Mouse (Mus musculus) heart, postnatal 14 days (tissue): ENCODE data around the gene Gtf3c2. TPM values are rescaled to one million over a fixed set of nuclear protein-coding genes. Genes with fewer than 3 reads are reported as not detected.

ENCODE experiments used
- DNase-seq, 2 experiments: peaks; one replicate each; pipeline ENCODE4 v3.0.0; 2021 to 2022
- intact Hi-C: fragments of 180-260 bp; cut with DNase I; formaldehyde crosslinking; loops from one replicate; pipeline ENCODE4 v1.15.1; 2025
- total RNA-seq, 2 experiments: library from RNA; stranded (reverse); gene quantifications; 2 replicates each; pipeline ENCODE4 v1.2.3; 2021

The Gtf3c2 gene
- total RNA-seq, 2 experiments from 2014 or later = 31.9 to 34.5 TPM

DNA sequence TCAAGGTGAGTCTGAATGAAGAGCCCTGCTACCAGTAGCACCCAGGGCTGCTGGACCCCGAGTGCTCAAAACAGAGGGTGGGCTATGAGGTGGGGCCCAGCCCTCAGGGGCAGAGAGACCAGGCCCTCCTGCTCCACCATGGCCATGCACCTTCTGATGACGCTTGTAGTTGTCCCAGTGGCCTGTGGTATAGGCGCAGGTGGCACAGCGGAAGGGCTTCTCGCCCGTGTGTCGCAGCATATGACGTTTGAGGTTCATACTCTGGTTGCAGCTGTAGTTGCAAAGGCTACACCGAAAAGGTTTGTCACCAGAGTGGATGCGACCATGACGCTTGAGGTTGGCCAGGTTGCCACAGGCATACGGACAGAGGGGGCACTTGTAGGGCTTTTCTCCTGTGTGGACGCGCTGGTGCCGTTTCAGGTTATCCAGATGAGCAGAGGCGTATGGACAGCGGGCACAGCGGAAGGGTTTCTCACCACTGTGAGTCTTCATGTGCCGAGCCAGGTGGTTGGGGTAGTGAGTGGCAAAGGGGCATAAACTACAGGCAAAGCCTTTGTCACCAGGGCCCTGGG, 19.5 kb upstream of the Gtf3c2 start:
- intact Hi-C loops = no loop called here
- DNase-seq = no peak

DNA sequence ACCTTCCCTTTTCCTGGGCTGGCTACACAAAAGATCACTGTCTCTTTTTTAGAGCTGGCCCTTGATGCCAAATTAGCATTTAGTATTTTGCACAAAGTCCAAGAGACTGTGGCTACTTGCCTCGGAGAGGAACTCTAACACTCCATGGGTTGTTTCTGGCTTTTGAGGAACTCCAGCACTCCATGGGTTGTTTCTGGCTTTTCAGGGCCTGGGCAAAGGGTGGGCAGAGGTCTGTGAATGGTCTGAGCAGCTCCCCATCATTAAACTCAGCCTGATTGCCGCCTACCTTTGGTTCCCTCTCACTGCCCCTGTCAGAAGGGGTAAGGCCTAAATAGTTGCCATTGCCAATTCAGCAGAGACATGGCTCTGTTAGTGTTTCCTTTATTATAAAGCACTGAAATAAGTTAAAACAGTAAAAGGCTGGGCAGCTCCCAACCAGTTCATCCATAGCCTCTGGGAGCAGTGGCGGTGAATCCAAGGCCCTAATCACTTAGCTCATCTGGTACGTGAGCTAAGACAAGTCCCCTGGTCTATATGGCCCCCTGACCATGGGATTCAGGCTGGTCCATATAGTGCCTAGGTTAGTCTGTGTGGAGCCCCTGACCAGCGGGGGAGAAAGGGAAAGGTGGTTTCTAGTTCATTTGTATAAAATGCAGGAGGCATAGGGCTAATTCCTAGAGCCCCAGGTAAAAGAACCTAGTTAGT, 18.8 kb upstream of the Gtf3c2 start:
- DNase-seq = no peak
- intact Hi-C loops = no loop called here

DNA sequence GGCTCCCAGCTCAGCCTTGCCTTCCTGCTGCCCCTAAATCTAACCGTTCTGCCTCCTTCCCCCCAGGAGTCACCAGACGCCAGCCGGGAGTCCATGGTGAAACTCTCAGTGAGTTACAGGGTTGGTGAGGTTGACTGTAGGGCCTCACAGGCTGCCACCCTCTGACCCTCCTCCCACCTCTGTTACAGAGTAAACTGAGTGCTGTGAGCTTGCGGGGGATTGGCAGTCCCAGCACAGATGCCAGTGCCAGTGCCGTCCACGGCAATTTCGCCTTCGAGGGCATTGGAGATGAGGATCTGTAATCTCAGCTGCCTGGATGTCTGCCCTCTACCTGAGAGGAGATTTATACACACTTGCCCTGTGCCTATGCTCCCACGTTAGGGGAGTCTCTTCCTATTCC, 18.2 kb upstream of the Gtf3c2 start:
- intact Hi-C loops = no loop called here
- DNase-seq = no peak

DNA sequence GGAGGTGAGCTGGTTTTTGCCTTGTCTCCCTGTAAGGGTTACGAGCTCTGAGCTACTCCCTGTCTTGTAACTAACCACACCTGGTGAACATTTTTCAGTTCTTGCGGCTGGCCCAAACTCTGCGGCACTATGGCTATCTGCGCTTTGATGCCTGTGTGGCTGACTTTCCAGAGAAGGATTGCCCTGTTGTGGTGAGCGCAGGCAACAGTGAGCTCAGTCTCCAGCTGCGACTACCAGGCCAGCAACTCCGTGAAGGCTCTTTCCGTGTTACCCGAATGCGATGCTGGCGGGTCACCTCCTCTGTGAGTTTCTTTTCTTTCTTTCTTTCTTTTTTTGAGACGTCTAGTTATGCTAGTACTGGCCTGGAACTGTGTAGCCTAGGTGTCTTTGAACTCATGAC, 17.1 kb upstream of the Gtf3c2 start:
- DNase-seq = no peak
- intact Hi-C loops = no loop called here

DNA sequence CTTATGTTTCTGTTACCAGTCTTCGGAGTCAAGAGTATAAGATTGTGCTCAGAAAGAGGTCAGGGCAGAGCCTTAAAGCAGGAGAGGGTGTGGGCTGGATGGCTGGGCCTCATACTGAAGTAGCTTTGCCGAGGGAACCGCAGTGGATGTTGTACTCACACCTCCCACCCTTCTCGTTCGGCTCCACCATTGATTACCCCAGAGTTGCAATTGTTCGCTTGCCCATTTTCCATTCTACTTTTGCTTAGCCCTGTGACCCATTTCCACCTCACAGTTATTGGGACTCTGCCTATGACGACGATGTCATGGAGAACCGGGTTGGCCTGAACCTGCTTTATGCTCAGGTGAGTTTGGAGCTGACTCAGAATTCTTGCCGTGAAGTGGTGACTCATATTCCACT, 16.3 kb upstream of the Gtf3c2 start:
- DNase-seq = no peak
- intact Hi-C loops = no loop called here

DNA sequence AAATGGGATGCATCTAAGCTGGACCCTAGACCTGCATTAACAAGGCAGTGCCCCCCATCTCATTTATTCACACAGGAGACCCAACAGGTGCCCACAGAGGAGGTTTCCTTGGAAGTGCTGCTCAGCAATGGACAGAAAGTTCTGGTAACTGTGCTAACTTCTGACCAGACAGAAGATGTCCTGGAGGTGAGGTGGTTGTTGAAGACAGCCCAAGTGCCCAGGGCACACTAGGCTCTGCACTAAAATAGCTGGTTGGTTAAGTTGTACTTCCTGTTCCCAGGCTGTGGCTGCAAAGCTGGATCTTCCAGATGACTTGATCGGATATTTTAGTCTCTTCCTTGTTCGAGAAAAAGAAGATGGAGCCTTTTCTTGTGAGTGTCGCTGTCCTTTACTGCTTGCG, 15.7 kb upstream of the Gtf3c2 start:
- intact Hi-C loops = no loop called here

DNA sequence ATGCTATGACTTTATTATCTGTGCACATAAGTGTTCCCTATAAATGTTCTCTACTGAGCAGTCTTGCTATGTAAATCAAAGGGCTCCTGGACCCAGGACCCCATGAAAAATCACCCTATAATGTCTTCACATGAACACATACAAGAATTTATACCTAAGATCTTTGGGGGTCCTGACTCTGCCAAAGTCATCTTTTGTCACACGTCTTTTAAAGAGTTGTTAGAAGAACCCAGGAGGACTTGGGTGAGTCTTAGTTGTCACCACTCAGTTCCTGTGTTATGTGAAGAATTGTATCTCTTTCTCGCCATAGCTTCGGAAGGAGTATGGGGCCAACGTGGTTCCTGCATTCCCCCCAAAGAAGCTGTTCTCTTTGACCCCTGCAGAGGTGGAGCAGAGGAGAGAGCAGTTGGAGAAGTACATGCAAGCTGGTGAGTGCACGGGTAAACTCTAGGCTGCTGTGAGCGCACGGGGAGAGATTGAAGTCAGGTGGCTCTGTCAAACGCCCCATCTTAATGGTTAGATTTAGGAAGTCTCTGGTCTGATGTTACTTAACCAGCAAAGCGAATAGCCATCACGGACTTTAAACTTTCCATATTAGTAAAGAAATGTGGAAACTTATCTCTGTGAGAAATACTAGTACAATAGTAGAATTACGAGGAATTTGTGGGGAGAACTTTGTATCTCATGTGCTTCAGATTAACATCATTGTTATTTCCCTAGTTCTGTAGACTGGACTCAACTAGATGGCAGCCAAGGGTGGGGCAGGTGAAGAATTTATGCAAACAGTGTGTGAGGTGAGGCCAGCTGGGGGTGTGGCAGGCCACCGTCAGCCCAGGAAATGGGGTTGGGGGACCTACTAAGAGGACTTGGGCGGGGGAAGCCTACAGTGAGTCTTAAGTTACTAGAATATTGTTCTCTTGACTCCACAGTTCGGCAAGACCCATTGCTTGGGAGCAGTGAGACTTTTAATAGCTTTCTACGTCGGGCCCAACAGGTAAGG, 14.8 kb upstream of the Gtf3c2 start:
- intact Hi-C loops = no loop called here
- DNase-seq = no peak

More for the DNA sequence above, 15.7 kb upstream of the Gtf3c2 start:
- DNase-seq = no peak

DNA sequence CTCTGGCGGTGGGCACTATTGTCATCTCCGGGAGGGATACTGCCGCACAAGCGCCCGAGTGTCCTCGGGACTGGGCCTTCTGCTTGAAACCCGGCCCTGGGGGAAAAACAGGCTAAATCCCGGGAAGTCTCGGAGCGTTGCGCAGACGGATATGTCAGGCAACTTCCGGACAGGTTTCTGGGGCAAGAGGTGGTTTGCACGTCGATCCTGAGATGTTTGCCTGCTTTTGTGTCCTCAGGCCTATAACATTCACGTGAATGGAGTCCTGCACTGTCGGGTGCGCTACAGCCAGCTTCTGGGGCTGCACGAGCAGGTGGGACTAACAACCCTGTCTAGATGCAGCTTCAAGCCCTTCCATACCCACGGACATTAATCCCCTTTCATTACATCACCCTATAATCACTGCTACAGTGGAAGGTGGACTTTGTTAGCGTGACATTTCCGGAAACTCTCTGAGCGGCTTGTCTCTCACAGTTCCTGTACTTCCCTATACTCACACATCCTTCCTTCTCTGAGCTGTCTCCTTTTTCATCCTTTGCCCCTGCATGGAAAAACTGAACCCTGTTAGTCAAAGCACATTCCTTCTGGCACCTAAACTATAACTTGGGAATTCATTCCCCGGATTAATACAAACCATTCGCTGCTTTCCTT, 13.8 kb upstream of the Gtf3c2 start:
- no peak for DNase-seq
- intact Hi-C loops = no loop called here

DNA sequence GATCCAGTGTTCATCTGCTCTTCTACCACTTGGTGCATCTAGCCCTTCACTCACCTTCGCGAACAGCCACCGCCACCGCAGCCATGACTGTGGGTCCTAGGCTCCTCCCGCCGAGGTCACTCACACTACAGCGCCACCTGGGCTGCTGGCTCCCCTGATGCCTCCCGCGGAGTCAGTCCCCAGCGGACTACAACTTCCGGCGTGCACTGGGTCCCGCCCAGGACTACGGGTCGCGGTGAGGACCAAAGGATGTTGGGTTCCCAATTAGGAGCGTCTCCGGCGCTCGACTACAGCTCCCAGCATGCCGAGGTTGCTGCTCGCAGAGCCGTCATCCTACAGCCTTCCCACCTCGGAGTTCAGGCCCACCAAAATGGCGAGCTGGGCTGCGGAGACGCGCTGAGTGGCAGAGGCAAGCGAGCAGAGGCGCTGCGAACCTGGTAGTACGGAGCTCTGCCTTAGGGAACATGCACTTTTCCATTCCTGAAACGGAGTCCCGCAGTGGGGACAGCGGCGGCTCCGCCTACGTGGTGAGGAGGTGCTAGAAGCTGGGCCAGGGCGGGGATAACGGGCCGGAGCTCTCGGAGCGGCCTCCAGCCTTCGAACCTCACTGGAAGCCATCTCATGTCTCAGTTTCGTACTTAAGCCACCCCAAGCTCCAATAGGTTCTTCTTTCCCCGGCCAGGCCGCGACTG, 13.1 kb upstream of the Gtf3c2 start, which contains the start of the genes Snx17 and Eif2b4:
Gene Snx17, plus strand, starts transcription at position 289 of the 692 bp plus-strand sequence.
Gene Eif2b4, minus strand, starts transcription at position 492 of the 692 bp plus-strand sequence.
- intact Hi-C loops = no loop called here
- peak; percentile 98 to 99 for DNase-seq

DNA sequence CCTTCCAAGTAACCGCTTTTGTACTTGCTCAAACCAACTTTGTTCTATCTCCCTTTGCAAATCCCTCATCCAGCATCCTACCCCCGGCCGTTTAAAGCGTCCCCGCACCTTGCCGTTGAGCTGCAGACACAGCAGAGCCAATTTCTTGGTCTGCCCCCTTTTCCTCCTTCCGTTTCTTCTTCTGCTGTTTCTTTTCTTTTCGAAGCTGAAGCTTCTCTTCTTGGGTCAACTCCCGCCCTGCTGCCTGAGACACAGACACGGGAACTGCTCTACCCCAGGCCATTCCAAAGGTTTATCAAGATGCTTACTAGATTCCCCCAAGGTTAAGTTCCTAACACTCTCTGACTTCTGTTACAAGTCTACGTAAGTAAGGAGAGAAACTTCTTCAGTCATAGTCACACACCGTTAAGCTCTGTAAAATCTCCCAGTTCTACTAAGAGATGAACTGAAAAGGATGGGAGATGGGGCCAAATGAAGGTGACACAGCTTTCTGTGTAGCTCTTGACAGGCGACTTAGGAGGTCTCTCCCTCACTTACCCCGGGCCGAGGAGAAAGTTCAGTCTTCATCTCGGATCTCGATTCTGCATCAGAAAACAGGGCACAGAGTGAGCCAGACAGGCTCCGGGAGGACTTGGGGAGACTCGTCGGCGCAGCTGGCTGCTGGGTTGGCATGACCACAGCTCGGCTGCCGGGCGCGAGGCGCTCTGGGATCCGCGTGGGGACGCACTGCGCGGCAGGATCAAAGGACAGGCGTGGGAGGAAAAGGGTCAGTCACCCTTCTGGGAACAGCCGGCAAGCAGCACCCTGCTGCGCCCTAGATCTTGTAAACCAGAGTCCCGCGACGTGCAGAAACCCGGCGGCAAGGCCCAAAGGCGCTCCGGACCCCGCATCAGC, 12.3 kb upstream of the Gtf3c2 start:
- DNase-seq = peak in 1 of 2 experiments; percentile 79
- intact Hi-C loops = no loop called here

DNA sequence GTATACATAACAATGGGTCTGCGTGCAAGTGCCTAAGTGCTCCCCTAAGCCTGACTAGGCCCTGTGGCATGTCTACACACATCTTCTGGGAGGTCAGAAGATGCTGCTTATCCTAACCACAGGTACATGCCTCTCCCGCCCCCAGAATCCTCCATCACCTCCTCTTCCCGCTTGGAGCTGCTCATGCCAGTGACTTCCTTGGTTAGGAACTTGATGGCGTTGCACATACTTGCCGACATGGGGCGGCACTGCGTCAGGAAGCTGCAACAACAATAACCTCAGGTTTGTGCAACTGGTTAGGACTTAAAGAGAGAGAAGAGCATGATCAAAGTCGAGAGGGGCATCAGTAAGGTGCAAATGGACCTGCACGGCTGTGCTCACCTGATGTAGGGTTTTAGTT, 10.3 kb upstream of the Gtf3c2 start:
- DNase-seq = no peak
- intact Hi-C loops = no loop called here

DNA sequence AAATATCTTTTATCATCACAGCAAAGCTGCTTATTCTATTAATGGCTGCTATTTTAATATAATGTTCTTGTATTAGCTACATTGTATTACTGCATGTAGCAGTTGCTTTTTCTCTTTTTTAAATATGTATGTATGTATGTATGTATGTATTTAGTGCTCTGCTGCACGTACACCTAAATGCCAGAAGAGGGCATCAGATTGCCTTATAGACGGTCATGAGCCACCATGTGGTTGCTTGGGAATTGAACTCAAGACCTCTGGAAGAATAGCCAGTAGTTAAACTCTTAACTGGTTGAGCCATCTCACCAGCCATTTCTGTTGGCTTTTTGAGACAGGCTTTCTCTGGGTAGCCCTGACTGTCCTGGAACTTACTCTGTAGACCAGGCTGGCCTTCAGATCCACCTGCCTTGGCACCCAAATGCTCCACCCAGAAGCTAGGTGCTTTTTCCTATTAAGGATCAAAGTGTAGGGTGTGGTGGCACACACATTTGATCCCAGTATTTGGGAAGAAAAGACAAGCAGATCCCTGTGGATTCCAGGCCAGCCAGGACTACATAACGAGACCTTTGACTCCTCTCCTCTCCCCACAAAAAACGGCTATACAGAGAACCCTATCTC, 8.4 kb upstream of the Gtf3c2 start:
- no peak for DNase-seq
- intact Hi-C loops = loop anchor here (10.0 kb wide), 1 partner anchor 136 kb away; no protein-coding TSS in a partner anchor

DNA sequence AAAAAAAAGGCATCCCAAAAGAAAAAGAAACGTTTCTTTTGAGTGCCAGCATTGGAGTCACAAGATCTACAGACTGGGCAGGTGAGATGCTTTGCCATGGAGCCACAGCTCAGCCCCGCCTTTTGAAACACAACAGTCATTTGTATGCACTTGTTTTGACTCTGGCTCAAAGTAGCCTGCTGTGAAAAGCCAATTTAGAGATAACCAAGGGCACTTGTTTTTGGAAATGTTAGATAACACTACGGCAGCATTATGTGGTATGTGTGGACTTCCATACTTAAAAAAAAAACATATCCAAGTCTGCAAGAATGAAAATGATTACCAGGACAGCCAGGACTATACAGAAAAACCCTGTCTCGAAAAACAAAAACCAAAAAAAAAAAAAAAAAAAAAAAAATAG, 3.7 kb upstream of the Gtf3c2 start:
- intact Hi-C loops = loop anchor here (10.0 kb wide), 1 partner anchor 141 kb away; no protein-coding TSS in a partner anchor
- DNase-seq = no peak

DNA sequence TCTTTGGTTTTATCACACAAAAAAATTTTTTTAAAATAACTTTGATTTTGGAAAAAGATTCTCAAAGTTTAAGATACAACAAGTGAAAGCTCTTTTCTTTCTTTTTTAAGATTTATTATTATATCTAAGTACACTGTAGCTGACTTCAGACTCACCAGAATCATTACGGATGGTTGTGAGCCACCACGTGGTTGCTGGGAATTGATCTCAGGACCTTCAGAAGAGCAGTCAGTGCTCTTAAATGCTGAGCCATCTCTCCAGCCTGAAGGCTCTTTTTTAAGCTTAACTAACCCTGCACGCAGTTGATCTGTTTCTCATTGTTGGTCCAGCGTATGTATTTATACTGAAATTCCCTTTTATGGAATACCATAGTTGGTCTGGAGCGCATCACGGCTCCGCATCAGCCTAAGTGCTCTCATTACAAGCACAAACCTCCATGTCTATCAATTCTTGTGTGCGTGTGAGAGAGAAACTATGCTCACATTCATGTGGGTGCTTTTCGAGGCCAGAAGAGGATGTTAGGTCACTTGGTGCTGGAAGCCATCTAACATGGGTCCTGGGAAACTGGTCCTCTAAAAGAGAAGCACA, 1.3 kb upstream of the Gtf3c2 start:
- intact Hi-C loops = loop anchor here (10.0 kb wide), 1 partner anchor 144 kb away; no protein-coding TSS in a partner anchor
- DNase-seq = no peak

DNA sequence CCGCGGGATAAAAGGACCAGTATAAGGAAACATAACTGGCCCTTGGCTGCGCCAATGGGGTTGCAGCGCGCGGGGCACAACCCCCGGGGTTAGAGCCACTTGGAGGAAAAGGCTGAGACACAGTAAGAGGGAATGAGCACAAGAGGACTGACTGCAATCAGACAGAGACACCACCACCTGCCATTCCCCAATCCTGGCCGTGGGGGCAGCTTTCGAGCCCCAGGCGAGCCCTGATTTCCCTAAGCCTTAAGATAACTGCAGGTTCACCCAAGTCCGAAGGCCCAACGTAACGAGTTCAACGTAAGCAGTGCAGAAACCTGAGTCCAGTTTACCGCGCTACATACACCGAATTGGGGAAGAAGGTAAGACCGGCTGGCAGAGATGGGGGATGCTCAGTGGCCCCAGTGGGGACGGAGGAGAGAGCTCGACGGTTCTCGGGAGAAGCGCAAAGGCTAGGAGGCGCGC, 611 bp downstream of the Gtf3c2 start:
- intact Hi-C loops = loop anchor here (5.0 kb wide), 1 partner anchor 122 kb away; no protein-coding TSS in a partner anchor
- DNase-seq = no peak

DNA sequence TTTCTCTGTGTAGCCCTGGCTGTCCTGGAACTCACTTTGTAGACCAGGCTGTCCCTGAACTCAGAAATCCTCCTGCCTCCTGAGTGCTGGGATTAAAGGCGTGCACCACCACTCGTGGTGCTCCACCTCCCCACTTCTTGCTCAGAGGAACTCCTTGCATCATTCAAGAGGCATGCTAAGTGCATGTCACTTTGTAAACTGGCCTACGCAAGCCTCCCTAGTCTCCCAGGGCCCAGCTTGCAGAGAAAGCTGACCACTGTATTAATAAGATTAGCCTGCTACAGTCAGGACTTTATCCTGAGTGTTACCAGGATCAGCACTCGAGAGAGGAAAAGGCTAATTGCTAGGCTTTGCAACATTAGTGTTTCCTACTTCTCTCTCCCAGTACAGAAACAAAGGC, 11.3 kb downstream of the Gtf3c2 start:
- intact Hi-C loops = no loop called here
- DNase-seq = no peak

DNA sequence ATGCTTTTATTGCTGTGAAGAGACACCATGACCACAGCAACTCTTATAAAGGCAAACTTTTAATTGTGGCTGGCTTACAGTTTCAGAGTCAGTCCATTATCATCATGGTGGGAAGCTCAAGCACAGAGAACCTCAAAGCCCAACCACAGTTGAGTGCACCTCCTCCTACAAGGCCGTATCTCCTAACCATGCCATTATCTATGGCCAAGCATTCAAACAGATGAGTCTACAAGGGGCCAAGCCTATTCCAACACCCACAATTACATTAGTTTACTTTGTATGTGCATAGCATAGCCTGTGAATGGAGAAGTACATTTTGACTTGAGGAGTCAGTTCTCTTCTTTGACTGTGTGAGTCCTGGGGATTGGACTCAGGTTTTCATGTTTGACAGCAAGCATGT, 15.1 kb downstream of the Gtf3c2 start:
- intact Hi-C loops = no loop called here
- no peak for DNase-seq

DNA sequence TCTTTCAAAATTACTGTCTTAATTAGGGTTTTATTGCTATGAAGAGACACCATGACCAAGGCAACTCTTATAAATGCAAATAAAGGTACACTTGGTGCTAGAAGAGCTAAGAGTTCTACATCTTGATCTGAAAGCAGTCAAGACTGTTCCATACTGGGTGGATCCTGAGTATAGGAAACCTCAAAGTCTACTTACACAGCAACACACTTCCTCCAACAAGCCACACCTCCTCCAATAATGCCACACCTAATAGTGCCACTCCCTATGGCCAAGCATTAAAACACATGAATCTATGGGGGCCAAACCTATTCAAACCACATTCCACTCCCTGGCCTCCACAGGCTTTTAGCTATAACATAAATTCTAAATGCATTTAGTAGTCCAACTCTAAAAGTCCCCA, 17.5 kb downstream of the Gtf3c2 start:
- DNase-seq = no peak
- intact Hi-C loops = no loop called here
